Mouse (Mus musculus) embryonic stem cell, embryonic (primary cell): ENCODE measurements at regions not wholly inside any gene's neighbourhood (a gene's known extent, or its start where the extent isn't known, plus 50 kb on each side); places are given as distances from the start of the nearest gene placed in this dataset.

ENCODE experiments used
- CTCF ChIA-PET, 4 experiments: fragments of 300-600 bp in 2 of 4; fragments of 350-600 bp in 2 of 4; sonication (Branson Sonifier 250); formaldehyde crosslinking; loops; one replicate each; lab custom pipeline; 2022; ENCODE audit warnings: inconsistent platforms in 2 of 4; lab: Charles Lee
- POLR2A ChIA-PET, 4 experiments: fragments of 300-600 bp in 2 of 4; fragments of 350-600 bp in 2 of 4; sonication (Branson Sonifier 250); formaldehyde crosslinking; loops; one replicate each; lab custom pipeline; 2022; ENCODE audit warnings: antibody characterized with exemption in 4 of 4, inconsistent platforms in 1 of 4; lab: Charles Lee

DNA sequence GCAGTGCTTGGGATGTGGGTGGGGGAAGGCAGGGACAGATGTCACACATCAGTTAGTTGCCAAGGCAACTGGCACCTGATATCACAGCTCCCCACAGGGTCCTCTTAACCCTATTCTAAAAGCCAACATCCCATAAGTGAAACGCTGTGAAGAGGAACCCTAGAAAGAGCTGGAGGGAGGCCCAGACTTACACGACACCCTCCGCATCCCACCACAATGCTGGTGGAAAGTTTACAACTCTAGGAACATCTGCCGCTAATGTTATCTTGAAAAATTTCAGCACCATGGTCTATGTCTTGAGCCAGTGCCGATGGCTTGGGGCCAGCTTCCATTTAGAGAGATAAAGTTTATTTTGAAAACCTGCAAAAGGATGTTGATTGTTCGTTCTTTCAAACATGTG is 133.5 kb downstream of the Adra2a start:
- ChIA-PET CTCF (no interaction called here), POLR2A (interaction anchor here in 1 of 4 experiments (1.6 kb wide), 1 partner anchor 63 kb away, joined by 4 read pairs; no protein-coding TSS in a partner anchor)

GRCm38 (mm10) chr19:54200407-54200806 is 156.5 kb downstream of the Adra2a start:
- CTCF ChIA-PET: no interaction called here
- POLR2A ChIA-PET: no interaction called here

DNA sequence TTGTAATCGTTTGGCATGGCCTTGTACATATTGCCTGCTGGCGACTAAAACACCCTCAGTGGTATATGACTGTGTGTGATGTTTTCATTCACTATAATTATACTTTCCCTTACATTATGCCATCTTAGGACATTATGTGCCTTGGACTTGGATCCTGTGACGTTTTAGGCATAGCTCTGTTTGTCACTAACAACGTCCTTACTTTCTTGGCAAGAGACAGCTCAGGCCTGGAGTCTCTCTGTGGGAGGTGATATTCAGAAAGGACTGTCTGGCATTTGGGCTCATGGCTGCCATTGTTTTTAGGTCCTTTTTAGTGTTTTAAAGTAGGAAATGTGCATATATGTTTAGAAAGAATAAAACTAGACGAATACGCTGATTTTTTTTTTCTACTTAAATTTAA is 158.5 kb downstream of the Adra2a start:
- ChIA-PET POLR2A (interaction anchor here in 1 of 4 experiments (0.6 kb wide), 1 partner anchor 186 kb away, joined by 3 read pairs; no protein-coding TSS in a partner anchor), CTCF (no interaction called here)

DNA sequence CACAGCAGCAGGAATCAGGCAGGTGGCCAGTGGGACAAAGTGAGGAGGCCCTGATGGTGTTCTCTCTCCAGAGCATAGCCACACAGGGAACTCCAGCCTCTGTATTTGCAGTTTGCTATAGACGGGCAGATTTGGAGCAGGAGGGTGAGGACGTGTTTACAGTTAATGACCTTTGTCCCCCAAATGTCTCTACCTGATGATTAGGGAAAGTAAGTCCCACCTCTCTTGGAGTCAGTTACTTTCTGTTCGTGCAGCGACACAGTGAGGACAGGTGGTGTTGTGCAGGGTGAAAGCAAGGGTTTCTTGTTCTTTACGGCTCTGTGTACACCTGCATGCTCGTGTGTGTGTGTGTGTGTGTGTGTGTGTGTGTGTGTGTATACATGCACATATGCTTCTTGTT is 162.9 kb downstream of the Adra2a start:
- ChIA-PET CTCF (no interaction called here), POLR2A (interaction anchor here in 1 of 4 experiments (0.7 kb wide), 1 partner anchor 859 kb away, joined by 8 read pairs; no protein-coding TSS in a partner anchor)

DNA sequence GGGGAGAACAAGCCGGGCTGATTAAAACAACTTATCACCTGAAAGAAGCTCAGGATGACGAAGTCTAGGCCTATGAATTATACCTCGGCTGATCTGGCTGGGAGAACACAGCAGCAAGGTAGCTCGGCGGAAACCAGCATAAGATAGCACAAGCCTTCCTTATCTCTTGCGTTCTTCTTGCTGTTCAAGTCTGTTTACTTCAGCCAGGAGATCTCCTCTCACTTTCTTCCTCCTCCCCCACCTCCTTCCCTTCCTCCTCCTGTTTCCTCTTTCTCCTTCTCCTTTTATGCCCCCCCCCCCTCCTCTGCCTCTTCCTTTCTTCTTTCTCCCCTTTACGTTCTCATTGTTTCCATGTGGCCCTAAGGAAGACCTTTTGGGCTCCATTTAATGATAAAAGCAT is 168.2 kb downstream of the Adra2a start:
- ChIA-PET POLR2A (interaction anchor here in 1 of 4 experiments (0.6 kb wide), 1 partner anchor 962 kb away, joined by 3 read pairs; no protein-coding TSS in a partner anchor), CTCF (no interaction called here)

- POLR2A ChIA-PET: interaction anchor here in 1 of 4 experiments (1.3 kb wide), 1 partner anchor 198 kb away, joined by 3 read pairs; no protein-coding TSS in a partner anchor
- CTCF ChIA-PET: no interaction called here
Measured at GRCm38 (mm10) chr19:54244176-54244575, 200.2 kb downstream of the Adra2a start.

GRCm38 (mm10) chr19:54248256-54248936 is 204.4 kb downstream of the Adra2a start:
- ChIA-PET CTCF (interaction anchor here in 3 of 4 experiments (0.6 to 1.4 kb wide), 4 partner anchors 203 to 815 kb away, joined by 3 to 10 read pairs (median 6); partner anchors contain the start of genes Bbip1 (in 1 of the 3) and Shoc2 (in 1 of the 3)), POLR2A (no interaction called here)

DNA sequence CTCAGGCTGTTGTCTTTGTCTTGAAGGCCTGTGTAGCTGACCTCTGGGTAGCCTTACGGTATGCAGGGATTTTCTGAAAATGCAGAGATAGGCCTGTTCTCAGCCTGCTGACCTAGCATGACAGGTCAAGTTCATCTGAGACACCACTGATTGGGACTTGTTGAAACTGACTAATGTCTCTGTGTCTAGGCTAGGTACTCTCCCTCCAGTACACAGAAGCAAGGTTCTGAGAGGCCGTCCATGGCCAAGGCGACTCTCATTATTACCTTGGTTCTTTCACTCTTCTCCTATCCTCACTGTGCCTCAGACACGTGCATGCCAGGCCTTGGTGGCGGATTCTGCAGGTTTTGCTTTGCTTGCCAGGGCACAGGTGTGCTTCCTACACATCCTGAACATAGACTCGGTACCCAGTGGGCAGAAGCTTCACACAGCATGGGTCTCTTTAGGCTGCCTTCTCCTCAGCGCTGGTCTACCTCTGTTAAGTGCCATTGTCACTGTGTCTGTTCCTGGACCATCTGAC is 208.3 kb downstream of the Adra2a start:
- CTCF ChIA-PET: no interaction called here
- POLR2A ChIA-PET: no interaction called here

DNA sequence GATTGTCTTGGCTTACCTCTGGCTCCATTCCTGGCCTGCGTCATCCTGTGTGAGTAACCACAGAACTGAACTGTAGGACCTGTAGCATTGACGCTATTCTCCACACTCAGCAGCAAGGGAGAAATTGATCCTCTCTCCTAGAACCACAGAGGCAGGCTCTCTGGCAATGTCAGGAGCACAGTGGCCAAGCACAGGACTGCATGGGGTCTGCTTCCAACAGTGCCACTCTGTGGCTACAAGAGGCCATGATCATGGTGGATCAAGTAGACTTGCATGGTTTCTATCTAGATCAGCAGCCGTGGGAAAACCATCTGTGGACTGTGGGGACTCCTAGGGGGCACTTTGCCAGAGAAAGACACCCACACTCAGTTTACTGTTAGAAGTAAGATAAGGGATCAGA is 213.9 kb downstream of the Adra2a start:
- ChIA-PET CTCF (interaction anchor here in 1 of 4 experiments (0.5 kb wide), 1 partner anchor 68 kb away, joined by 10 read pairs; no protein-coding TSS in a partner anchor), POLR2A (no interaction called here)

DNA sequence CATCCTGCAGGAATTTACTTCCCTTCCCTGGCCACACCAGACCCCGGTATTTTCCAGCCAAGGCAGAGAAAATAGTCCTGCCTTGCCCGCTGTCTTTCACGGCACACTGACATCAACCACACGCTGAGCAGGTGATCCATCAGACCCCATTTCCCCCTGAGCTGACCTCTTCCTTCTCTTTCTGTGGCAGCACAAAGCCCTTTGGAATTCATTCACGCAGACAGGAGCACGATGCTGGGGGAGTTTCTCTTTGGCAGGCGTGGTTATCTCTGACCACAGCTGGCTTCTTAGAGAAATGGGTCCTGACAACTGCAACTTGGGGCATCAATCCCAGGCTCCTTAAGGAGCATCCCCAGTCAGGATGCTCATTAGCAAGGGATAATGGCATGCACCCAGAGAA is 215.2 kb downstream of the Adra2a start:
- POLR2A ChIA-PET: no interaction called here
- CTCF ChIA-PET: no interaction called here

DNA sequence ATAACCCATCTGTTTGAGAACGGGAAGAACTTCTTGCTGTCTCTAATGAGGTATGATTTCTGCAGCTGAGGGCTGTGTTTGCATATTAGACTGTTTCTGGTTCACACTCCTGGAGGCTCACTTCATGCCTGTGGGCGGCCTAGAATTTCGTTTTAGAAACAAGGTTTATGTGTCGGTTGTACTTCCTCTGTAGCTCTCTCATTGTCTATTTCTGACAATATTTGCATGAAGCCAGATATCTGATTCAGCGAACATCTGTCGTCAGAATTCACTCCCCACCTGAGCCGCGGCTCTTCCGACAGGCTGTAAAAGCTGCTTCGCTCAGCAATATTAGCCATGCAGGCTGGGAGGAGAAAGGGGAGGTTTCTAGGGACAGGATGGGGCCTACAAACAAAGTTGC is 233.4 kb downstream of the Adra2a start:
- CTCF ChIA-PET: interaction anchor here in 1 of 4 experiments (0.6 kb wide), 1 partner anchor 930 kb away, joined by 5 read pairs; no protein-coding TSS in a partner anchor
- POLR2A ChIA-PET: no interaction called here

- POLR2A ChIA-PET: no interaction called here
- CTCF ChIA-PET: no interaction called here
Measured at GRCm38 (mm10) chr19:54285481-54285880, 241.5 kb downstream of the Adra2a start.

- POLR2A ChIA-PET: no interaction called here
- CTCF ChIA-PET: interaction anchor here in 1 of 4 experiments (0.6 kb wide), 1 partner anchor 544 kb away, joined by 3 read pairs; no protein-coding TSS in a partner anchor
Measured at GRCm38 (mm10) chr19:54297663-54298388, 253.9 kb downstream of the Adra2a start.

DNA sequence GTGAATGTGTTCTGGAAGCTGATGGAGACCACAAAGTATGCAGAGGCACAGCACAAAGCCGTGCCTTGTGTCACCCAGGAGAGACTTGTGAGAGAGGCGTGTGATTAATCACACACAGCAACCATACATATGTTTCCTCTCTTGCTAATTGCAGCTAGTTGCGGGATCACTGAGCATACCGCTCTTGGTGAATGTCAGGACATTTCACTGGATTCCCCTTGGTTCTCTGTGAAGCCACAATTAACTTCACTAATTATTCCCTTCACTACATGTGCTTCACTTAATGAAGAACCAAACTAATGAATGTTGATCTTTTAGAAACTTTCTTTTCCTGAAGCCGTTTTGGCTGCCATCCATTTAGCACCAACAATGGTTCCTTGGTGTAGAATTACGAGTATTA is 267.3 kb downstream of the Adra2a start:
- CTCF ChIA-PET: no interaction called here
- POLR2A ChIA-PET: interaction anchor here in 1 of 4 experiments (0.6 kb wide), 1 partner anchor 15 kb away, joined by 4 read pairs; no protein-coding TSS in a partner anchor

GRCm38 (mm10) chr19:54311723-54312122 is 267.8 kb downstream of the Adra2a start:
- POLR2A ChIA-PET: interaction anchor here in 1 of 4 experiments (0.6 kb wide), 1 partner anchor 15 kb away, joined by 4 read pairs; no protein-coding TSS in a partner anchor
- CTCF ChIA-PET: no interaction called here

- CTCF ChIA-PET: no interaction called here
- POLR2A ChIA-PET: no interaction called here
Measured at GRCm38 (mm10) chr19:54323276-54323675, 279.3 kb downstream of the Adra2a start.

DNA sequence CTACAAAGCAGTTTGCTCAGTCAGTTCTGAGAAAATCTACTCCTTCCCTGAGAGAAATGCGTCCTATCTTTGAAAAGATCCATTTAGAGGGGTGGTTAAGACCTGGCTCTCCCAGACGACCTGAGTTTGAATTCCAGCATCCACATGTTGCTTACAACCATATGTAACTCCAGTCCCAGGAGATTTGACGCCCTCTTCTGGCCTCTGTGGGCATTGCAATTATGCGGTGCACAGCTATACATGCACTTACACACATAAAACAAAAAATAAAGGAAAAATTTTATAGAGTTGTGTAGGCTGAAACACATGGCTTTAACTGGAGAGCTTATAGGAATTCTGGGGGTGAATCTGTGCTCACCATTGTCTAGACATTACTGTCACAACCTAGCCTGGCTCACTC is 281.0 kb downstream of the Adra2a start:
- ChIA-PET POLR2A (no interaction called here), CTCF (interaction anchor here in 3 of 4 experiments (0.5 to 1.9 kb wide), 7 partner anchors 12 to 380 kb away, joined by 3 to 10 read pairs (median 5); partner anchors contain the start of gene Bbip1 (in 1 of the 3))

- ChIA-PET CTCF (interaction anchor here in 1 of 4 experiments (0.5 kb wide), 1 partner anchor 27 kb away, joined by 3 read pairs; no protein-coding TSS in a partner anchor), POLR2A (no interaction called here)
Measured at GRCm38 (mm10) chr19:54332140-54332539, 288.2 kb downstream of the Adra2a start.

DNA sequence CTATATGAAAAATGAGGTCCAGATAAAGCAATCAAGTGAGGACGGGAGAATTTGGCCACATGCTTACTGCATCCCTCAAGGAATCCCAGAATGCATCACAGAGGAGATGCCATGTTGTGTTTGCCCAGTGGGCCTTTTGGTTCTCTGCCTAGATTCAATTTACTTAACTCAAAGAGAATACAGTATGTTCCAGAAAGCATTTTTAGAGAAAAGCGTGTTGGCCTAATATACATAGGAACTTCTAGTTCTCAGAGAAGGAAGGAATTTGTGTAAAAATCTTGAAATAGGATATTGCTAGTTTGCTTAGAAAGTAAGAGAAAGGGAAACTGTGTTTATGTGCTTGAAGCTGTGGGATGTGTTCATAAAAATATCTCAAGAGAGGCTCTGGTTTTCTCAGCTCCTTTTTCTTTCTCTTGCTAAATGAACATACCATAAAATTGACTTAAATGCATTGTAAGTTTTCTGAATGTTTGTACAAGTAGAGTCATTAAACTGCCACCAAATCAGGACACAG is 296.9 kb downstream of the Adra2a start:
- ChIA-PET CTCF (no interaction called here), POLR2A (no interaction called here)
